Mouse (Mus musculus) layer of hippocampus, adult 9-11 months (tissue): Measurements from ENCODE around the gene Pepd.

ENCODE experiments used
- DNase-seq: peaks from one replicate; pipeline ENCODE4 v3.0.0; 2022

The Pepd gene

GRCm38 (mm10) chr7:34911919-34912897, at the start of gene Pepd:
Gene Pepd, plus strand, starts transcription at chr7:34912379.
- peak; percentile 85 for DNase-seq

- DNase-seq = no peak
Measured at GRCm38 (mm10) chr7:34867289-34867688, 44.9 kb upstream of the Pepd start.

DNA sequence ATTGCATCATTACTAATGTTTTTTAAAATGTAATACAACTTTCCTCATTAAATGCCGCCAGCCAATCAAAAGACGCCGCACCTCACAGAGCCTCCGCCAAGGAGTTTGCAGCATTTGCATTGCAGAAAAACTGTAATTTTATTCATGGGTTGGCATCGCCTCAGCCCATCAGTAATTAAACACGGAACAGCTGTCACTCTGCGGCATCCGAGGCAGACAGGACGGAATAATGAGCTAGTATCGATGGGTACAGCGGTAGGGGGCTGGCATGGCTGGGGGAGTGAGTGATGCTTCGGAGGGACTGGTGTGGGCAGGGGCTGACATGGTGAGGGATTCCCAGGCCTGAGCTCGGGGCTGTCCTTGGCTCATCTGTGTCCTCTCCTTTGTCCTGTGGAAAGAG, 42.5 kb upstream of the Pepd start:
- peak; percentile 57 for DNase-seq

DNA sequence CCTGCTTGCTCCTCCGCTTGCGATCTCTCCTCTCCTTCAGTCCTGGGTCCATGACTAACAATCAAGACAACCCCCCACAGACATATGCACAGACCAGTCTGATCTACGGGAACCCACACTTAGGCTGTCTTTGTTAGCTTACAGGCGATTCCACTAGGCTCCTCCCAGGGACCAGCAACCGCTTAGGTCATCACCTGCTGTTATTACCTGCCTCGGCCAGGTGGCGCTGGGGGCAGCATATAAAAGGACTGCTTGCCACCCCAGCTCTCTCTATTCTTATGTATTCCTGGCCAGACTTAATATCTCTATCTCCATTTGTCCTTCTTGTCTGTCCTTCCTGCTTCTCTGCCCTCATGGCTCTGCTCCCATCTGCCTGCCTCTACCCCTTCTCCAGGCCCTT, 35.4 kb upstream of the Pepd start:
- no peak for DNase-seq

GRCm38 (mm10) chr7:34877820-34878219, 34.4 kb upstream of the Pepd start:
- peak; percentile 26 for DNase-seq

DNA sequence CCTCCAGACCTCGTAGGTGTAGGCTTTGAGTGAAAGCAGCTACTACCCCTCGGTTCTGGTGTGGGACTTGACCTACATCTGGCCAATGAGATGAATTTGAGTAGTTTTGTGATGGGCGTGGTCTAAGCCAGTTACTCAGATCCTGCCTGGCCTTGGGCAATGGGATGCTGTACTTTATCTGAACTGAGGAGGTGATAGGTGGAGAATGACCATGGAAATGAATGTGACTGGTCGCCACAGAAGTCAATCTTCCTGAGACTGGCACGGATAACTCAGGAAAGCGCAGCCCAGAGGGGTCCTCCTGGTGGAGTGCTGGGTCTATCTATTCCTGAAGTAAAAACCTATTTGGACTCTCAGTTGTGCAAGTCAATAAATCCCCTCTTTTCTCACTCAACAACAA, 23.7 kb upstream of the Pepd start:
- no peak for DNase-seq

- peak; percentile 69 for DNase-seq
Measured at GRCm38 (mm10) chr7:34888891-34889290, 23.3 kb upstream of the Pepd start.

- DNase-seq = no peak
Measured at GRCm38 (mm10) chr7:34892845-34893244, 19.3 kb upstream of the Pepd start.

- DNase-seq = no peak
Measured at GRCm38 (mm10) chr7:34896461-34896860, 15.7 kb upstream of the Pepd start.

DNA sequence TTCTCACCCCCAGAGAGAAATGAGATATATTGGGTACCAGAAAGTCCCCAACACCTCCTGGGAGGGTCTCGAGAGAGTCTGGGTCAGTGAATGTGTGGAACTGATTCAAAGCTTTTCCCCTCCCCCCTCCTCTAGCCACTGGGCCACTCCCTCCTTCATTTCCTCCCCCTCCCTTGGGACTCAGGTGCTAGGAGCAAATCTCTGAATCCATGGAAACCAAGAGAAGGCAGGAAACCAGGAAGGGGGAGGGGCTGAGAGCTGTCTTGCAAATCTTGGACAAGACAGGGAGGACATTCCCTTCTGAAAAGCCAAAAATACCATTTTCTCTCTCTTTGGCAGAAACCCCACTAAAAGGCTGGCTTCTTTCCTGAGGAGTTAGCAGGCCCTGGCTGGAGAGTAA, 15.1 kb upstream of the Pepd start:
- DNase-seq = no peak

GRCm38 (mm10) chr7:34910096-34911066, 1.8 kb upstream of the Pepd start:
- DNase-seq = peak; percentile 48

GRCm38 (mm10) chr7:34913956-34914355, 1.8 kb downstream of the Pepd start:
- no peak for DNase-seq

- DNase-seq = no peak
Measured at GRCm38 (mm10) chr7:34915555-34915954, 3.4 kb downstream of the Pepd start.

- no peak for DNase-seq
Measured at GRCm38 (mm10) chr7:34917558-34917957, 5.4 kb downstream of the Pepd start.

DNA sequence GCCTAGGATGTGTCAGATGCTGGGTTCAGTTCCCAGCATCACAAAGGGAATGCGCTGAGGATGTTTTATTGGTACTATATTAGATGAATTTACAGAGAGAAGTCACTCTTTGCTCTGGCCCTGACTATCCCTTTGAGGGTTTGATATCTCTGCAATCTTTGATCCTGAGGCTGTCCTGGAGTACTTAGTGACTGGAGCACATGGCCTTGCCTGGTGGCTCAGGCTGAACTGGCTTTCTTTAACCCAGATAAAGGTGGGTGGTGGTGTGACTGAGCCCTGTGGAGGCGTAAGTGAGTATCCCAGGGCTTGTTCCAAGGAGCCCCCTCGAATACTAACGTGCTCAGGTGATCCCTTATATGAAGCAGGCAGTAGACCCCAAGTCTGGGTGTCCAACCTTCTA, 5.8 kb downstream of the Pepd start:
- no peak for DNase-seq

GRCm38 (mm10) chr7:34918416-34918815, 6.2 kb downstream of the Pepd start:
- peak; percentile 37 for DNase-seq

DNA sequence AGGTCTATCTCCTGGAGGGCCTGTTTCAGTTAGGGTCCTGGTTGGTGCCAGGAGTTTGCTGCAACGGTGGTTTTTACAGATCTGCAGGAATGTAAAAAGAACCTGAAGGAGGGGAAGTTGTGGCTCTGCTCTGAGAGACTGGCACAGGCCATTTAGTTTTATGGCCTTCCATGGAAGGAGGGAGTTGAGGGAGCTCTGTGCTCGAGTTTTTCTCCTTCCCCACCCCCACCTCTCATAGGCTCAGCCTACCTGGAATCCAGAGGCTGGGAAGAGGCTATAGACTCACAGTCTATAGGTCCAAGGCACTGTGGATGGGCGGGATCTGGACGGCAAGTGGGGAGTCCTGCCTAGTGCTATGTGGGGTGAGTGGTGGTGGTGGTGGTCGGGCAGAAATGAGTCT, 6.9 kb downstream of the Pepd start:
- DNase-seq = no peak

- no peak for DNase-seq
Measured at GRCm38 (mm10) chr7:34919809-34920208, 7.6 kb downstream of the Pepd start.

DNA sequence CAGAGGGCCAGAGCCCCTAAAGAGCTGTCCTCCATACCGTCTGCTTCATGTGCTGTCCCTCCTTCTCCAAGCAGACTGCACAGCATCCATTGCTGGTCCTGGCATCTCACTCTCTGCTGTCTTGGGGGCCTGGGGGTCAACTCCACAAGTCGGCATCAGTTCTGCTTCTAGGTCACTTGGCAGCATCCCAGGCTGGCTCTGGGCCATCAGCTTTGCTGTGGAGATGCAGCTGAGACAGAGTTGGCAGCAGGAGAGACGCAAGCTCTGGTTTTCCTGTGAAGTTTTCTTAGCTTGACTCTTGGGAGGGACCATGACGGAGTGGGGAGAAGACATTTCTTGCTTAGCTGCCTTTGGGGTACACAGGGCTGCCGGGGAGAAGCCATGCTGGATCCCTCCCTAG, 13.0 kb downstream of the Pepd start:
- DNase-seq = peak; percentile 39

GRCm38 (mm10) chr7:34925956-34926355, 13.8 kb downstream of the Pepd start:
- DNase-seq = no peak

- peak; percentile 67 for DNase-seq
Measured at GRCm38 (mm10) chr7:34929614-34930262, 17.6 kb downstream of the Pepd start.

GRCm38 (mm10) chr7:34930263-34930757, 18.1 kb downstream of the Pepd start:
- no peak for DNase-seq

- no peak for DNase-seq
Measured at GRCm38 (mm10) chr7:34932631-34933030, 20.5 kb downstream of the Pepd start.
